Mouse (Mus musculus): Measurements from ENCODE around the gene Zbtb42. TPM values are rescaled to one million over a fixed set of nuclear protein-coding genes. Genes with fewer than 3 reads are reported as not detected.
A peak's percentile ranks its signal among the peaks of the same experiment; 100 is the strongest.

Gene Zbtb42
- polyA plus RNA-seq, 1 experiment from 2014 or later, result 2.8 TPM

- Histone ChIP-seq H3K9me3 (replicated peaks; ENCODE audit: control insufficient read depth, low read length) (no peaks in the 10 kb centered on the region), H3K27me3 (ENCODE audit: control insufficient read depth, insufficient read depth, low read length) (peaks cover 6% of the 10 kb centered on the region), H3K27ac (ENCODE audit: low read depth, low read length) (no peak overlapping the region), H3K4me2 (no peak overlapping the region), H3K9ac (ENCODE audit: low read depth, low read length) (no peak overlapping the region), H3K4me1 (ENCODE audit: control insufficient read depth, insufficient read depth, low read length) (peaks cover 5% of the 10 kb centered on the region), H3K4me3 (ENCODE audit: low read depth, low read length) (no peak overlapping the region), H3K36me3 (ENCODE audit: control insufficient read depth, insufficient read depth, low read length) (no peaks in the 10 kb centered on the region)
- WGBS (ENCODE audit: insufficient replicate concordance), result 12% methylated on average over 8 of the region's 8 CpGs
- ATAC-seq (replicated peaks; ENCODE audit: insufficient number of reproducible peaks, low FRiP score, low TSS enrichment), result no peak
Observed at GRCm38 (mm10) chr12:112707573-112707869, 28.9 kb downstream of the Zbtb42 start.

GRCm38 (mm10) chr12:112713984-112714383, 35.4 kb downstream of the Zbtb42 start:
- peaks cover 7% of the 10 kb centered on the region; the same call in 1 of the 2 replicates for H3K27me3 ChIP-seq (ENCODE audit: control insufficient read depth, insufficient read depth, low read length)
- H3K36me3 ChIP-seq (ENCODE audit: control insufficient read depth, insufficient read depth, low read length), result no peaks in the 10 kb centered on the region
- ATAC-seq (replicated peaks; ENCODE audit: insufficient number of reproducible peaks, low FRiP score, low TSS enrichment), result no peak
- 74% methylated on average over 3 of the region's 3 CpGs for WGBS (ENCODE audit: insufficient replicate concordance)
- no peak overlapping the region for H3K4me2 ChIP-seq
- no peak overlapping the region for H3K27ac ChIP-seq (ENCODE audit: low read depth, low read length)
- no peak overlapping the region for H3K9ac ChIP-seq (ENCODE audit: low read depth, low read length)
- H3K9me3 ChIP-seq (replicated peaks; ENCODE audit: control insufficient read depth, low read length), result no peaks in the 10 kb centered on the region
- H3K4me1 ChIP-seq (ENCODE audit: control insufficient read depth, insufficient read depth, low read length), result 0 out of 2 replicates have a peak, but pooled peaks cover 2% of the 10 kb centered on the region
- H3K4me3 ChIP-seq (ENCODE audit: low read depth, low read length), result no peak overlapping the region

- Histone ChIP-seq H3K27ac (ENCODE audit: low read depth, low read length) (no peak overlapping the region), H3K36me3 (ENCODE audit: control insufficient read depth, insufficient read depth, low read length) (no peaks in the 10 kb centered on the region), H3K27me3 (ENCODE audit: control insufficient read depth, insufficient read depth, low read length) (peaks cover 23% of the 10 kb centered on the region), H3K4me2 (no peak overlapping the region), H3K9me3 (replicated peaks; ENCODE audit: control insufficient read depth, low read length) (no peaks in the 10 kb centered on the region), H3K4me1 (ENCODE audit: control insufficient read depth, insufficient read depth, low read length) (peaks cover 5% of the 10 kb centered on the region; the same call in 1 of the 2 replicates), H3K9ac (ENCODE audit: low read depth, low read length) (no peak overlapping the region), H3K4me3 (ENCODE audit: low read depth, low read length) (no peak overlapping the region)
- no peak for ATAC-seq (replicated peaks; ENCODE audit: insufficient number of reproducible peaks, low FRiP score, low TSS enrichment)
- 30% methylated on average over 7 of the region's 7 CpGs for WGBS (ENCODE audit: insufficient replicate concordance)
Observed at GRCm38 (mm10) chr12:112717140-112717539, 38.5 kb downstream of the Zbtb42 start.

- H3K36me3 ChIP-seq (ENCODE audit: control insufficient read depth, insufficient read depth, low read length), result no peaks in the 10 kb centered on the region
- H3K4me2 ChIP-seq, result no peak overlapping the region
- peaks cover 5% of the 10 kb centered on the region; the same call in 1 of the 2 replicates for H3K4me1 ChIP-seq (ENCODE audit: control insufficient read depth, insufficient read depth, low read length)
- H3K9ac ChIP-seq (ENCODE audit: low read depth, low read length), result no peak overlapping the region
- H3K27ac ChIP-seq (ENCODE audit: low read depth, low read length), result no peak overlapping the region
- H3K4me3 ChIP-seq (ENCODE audit: low read depth, low read length), result no peak overlapping the region
- H3K9me3 ChIP-seq (replicated peaks; ENCODE audit: control insufficient read depth, low read length), result no peaks in the 10 kb centered on the region
- peaks cover 31% of the 10 kb centered on the region for H3K27me3 ChIP-seq (ENCODE audit: control insufficient read depth, insufficient read depth, low read length)
- no peak for ATAC-seq (replicated peaks; ENCODE audit: insufficient number of reproducible peaks, low FRiP score, low TSS enrichment)
- 45% methylated on average over 5 of the region's 5 CpGs for WGBS (ENCODE audit: insufficient replicate concordance)
Observed at GRCm38 (mm10) chr12:112718995-112719394, 40.4 kb downstream of the Zbtb42 start.

GRCm38 (mm10) chr12:112720216-112720615, 41.6 kb downstream of the Zbtb42 start, which contains the start of gene Cep170b:
Cep170b (plus strand) TSS chr12:112720455.
- Histone ChIP-seq H3K9ac (ENCODE audit: low read depth, low read length) (peak within 1 kb of the TSS; percentile 43; the same call in 1 of the 2 replicates), H3K36me3 (ENCODE audit: control insufficient read depth, insufficient read depth, low read length) (no peaks in the 10 kb centered on the region), H3K9me3 (replicated peaks; ENCODE audit: control insufficient read depth, low read length) (no peaks in the 10 kb centered on the region), H3K27me3 (ENCODE audit: control insufficient read depth, insufficient read depth, low read length) (peaks cover 32% of the 10 kb centered on the region), H3K4me1 (ENCODE audit: control insufficient read depth, insufficient read depth, low read length) (peaks cover 5% of the 10 kb centered on the region; the same call in 1 of the 2 replicates), H3K4me2 (peak within 1 kb of the TSS; percentile 99), H3K27ac (ENCODE audit: low read depth, low read length) (peak within 1 kb of the TSS; percentile 22; the same call in 1 of the 2 replicates), H3K4me3 (ENCODE audit: low read depth, low read length) (peak within 1 kb of the TSS; percentile 75)
- ATAC-seq (replicated peaks; ENCODE audit: insufficient number of reproducible peaks, low FRiP score, low TSS enrichment), result no peak
- WGBS (ENCODE audit: insufficient replicate concordance), result 58% methylated on average over 6 of the region's 6 CpGs

GRCm38 (mm10) chr12:112720890-112721423, 42.3 kb downstream of the Zbtb42 start:
- no peaks in the 10 kb centered on the region for H3K36me3 ChIP-seq (ENCODE audit: control insufficient read depth, insufficient read depth, low read length)
- peak overlapping the region; percentile 43; the same call in 1 of the 2 replicates for H3K9ac ChIP-seq (ENCODE audit: low read depth, low read length)
- peak overlapping the region; percentile 75 for H3K4me3 ChIP-seq (ENCODE audit: low read depth, low read length)
- H3K27ac ChIP-seq (ENCODE audit: low read depth, low read length), result 0 out of 2 replicates have a peak overlapping the region, but pooled peaks have one; percentile 22
- peaks cover 5% of the 10 kb centered on the region; the same call in 1 of the 2 replicates for H3K4me1 ChIP-seq (ENCODE audit: control insufficient read depth, insufficient read depth, low read length)
- H3K4me2 ChIP-seq, result peak overlapping the region; percentile 99
- ATAC-seq (replicated peaks; ENCODE audit: insufficient number of reproducible peaks, low FRiP score, low TSS enrichment), result no peak
- H3K9me3 ChIP-seq (replicated peaks; ENCODE audit: control insufficient read depth, low read length), result no peaks in the 10 kb centered on the region
- WGBS (ENCODE audit: insufficient replicate concordance), result 35% methylated on average over 12 of the region's 12 CpGs
- peaks cover 27% of the 10 kb centered on the region for H3K27me3 ChIP-seq (ENCODE audit: control insufficient read depth, insufficient read depth, low read length)

- Histone ChIP-seq H3K27me3 (ENCODE audit: control insufficient read depth, insufficient read depth, low read length) (peaks cover 27% of the 10 kb centered on the region), H3K4me1 (ENCODE audit: control insufficient read depth, insufficient read depth, low read length) (peaks cover 5% of the 10 kb centered on the region; the same call in 1 of the 2 replicates), H3K27ac (ENCODE audit: low read depth, low read length) (peak overlapping the region; percentile 22; the same call in 1 of the 2 replicates), H3K36me3 (ENCODE audit: control insufficient read depth, insufficient read depth, low read length) (no peaks in the 10 kb centered on the region), H3K9me3 (replicated peaks; ENCODE audit: control insufficient read depth, low read length) (no peaks in the 10 kb centered on the region), H3K9ac (ENCODE audit: low read depth, low read length) (peak overlapping the region; percentile 70; the same call in 1 of the 2 replicates), H3K4me2 (peak overlapping the region; percentile 99), H3K4me3 (ENCODE audit: low read depth, low read length) (peak overlapping the region; percentile 75)
- 2% methylated on average over 44 of the region's 69 CpGs for WGBS (ENCODE audit: insufficient replicate concordance)
- peak; percentile 23 for ATAC-seq (replicated peaks; ENCODE audit: insufficient number of reproducible peaks, low FRiP score, low TSS enrichment)
Observed at GRCm38 (mm10) chr12:112721424-112722239, 43.0 kb downstream of the Zbtb42 start.

- under 1% methylated on average over 50 of the region's 75 CpGs for WGBS (ENCODE audit: insufficient replicate concordance)
- Histone ChIP-seq H3K9me3 (replicated peaks; ENCODE audit: control insufficient read depth, low read length) (no peaks in the 10 kb centered on the region), H3K27ac (ENCODE audit: low read depth, low read length) (no peak overlapping the region), H3K4me1 (ENCODE audit: control insufficient read depth, insufficient read depth, low read length) (peaks cover 5% of the 10 kb centered on the region; the same call in 1 of the 2 replicates), H3K9ac (ENCODE audit: low read depth, low read length) (peak overlapping the region; percentile 70), H3K27me3 (ENCODE audit: control insufficient read depth, insufficient read depth, low read length) (peaks cover 27% of the 10 kb centered on the region), H3K36me3 (ENCODE audit: control insufficient read depth, insufficient read depth, low read length) (no peaks in the 10 kb centered on the region), H3K4me2 (peak overlapping the region; percentile 99), H3K4me3 (ENCODE audit: low read depth, low read length) (peak overlapping the region; percentile 75)
- ATAC-seq (replicated peaks; ENCODE audit: insufficient number of reproducible peaks, low FRiP score, low TSS enrichment), result peak; percentile 27; the same call in 1 of the 2 replicates
Observed at GRCm38 (mm10) chr12:112722240-112723027, 43.8 kb downstream of the Zbtb42 start.

All from heart, embryonic 11.5 days (tissue).